Mouse (Mus musculus) embryonic fibroblast, embryonic 13.5 days (primary cell): ENCODE results near the gene Shld2.

Source experiments
- CTCF ChIP-seq: IDR thresholded peaks from 2 replicates; pipeline ENCODE4 v1.5.1; 2011; ENCODE audit warnings: mild to moderate bottlenecking, control low read depth, low read length, moderate library complexity, borderline replicate concordance; ENCODE audit not compliant: insufficient read depth
- POLR2A ChIP-seq: IDR thresholded peaks from 2 replicates; pipeline ENCODE4 v1.6.1; 2011; ENCODE audit warnings: low read depth, mild to moderate bottlenecking, control low read depth, low read length, moderate library complexity

GRCm38 (mm10) chr14:34190361-34190760, 119.9 kb downstream of the Shld2 start:
- TF ChIP-seq CTCF (no peak), POLR2A (no peak)
